Mouse (Mus musculus) liver, postnatal 0 days (tissue): ENCODE measurements around the gene Ddx47.

ENCODE experiments used
- CTCF ChIP-seq: sonication (generic); IDR thresholded peaks from 2 replicates; pipeline ENCODE4 v1.5.1; 2016; ENCODE audit warnings: antibody characterized with exemption, low read depth
- EP300 ChIP-seq: IDR thresholded peaks from 2 replicates; pipeline ENCODE4 v1.6.1; 2016; ENCODE audit warnings: antibody characterized with exemption, low read depth, mild to moderate bottlenecking

- TF ChIP-seq CTCF (no peak), EP300 (no peak)
Observed at GRCm38 (mm10) chr6:134998076-134998475, 13.3 kb upstream of the Ddx47 start.
